Mouse (Mus musculus): ENCODE data around the gene C1qa. TPM values are rescaled to one million over a fixed set of nuclear protein-coding genes. Genes with fewer than 3 reads are reported as not detected.

C1qa gene
- polyA plus RNA-seq, 1 experiment, result not detected

GRCm38 (mm10) chr4:136892371-136892770, 6.2 kb downstream of the C1qa start:
- H3K4me3 ChIP-seq, result no peak overlapping the region
- no peak overlapping the region for H3ac ChIP-seq (ENCODE audit: control insufficient read depth, insufficient read length)
- no peaks in the 10 kb centered on the region for H3K36me3 ChIP-seq (ENCODE audit: control insufficient read depth, insufficient read depth)
- H3K4me2 ChIP-seq (ENCODE audit: low read depth), result no peak overlapping the region
- peaks cover 76% of the 10 kb centered on the region for H3K27me3 ChIP-seq (ENCODE audit: control insufficient read depth, insufficient read depth, insufficient read length)
- H3K79me2 ChIP-seq (ENCODE audit: control insufficient read depth, insufficient read depth), result no peaks in the 10 kb centered on the region
- no peak for TF ChIP-seq USF1 (IDR thresholded peaks at IDR 0.05; ENCODE audit: low read depth)
- no peak for TF ChIP-seq MAX (IDR thresholded peaks at IDR 0.05; ENCODE audit: low read depth)
- no peak for TF ChIP-seq TCF12 (IDR thresholded peaks at IDR 0.05; ENCODE audit: insufficient read depth, poor library complexity, severe bottlenecking)
- no peak for TF ChIP-seq MYOD1 (IDR thresholded peaks at IDR 0.05; ENCODE audit: control insufficient read depth in 1 of 3, insufficient read length in 2 of 3, low read depth in 2 of 3)
- no peak for TF ChIP-seq REST (IDR thresholded peaks at IDR 0.05; ENCODE audit: insufficient read depth, insufficient read length)
- TF ChIP-seq CEBPB (IDR thresholded peaks at IDR 0.05; ENCODE audit: insufficient read depth, poor library complexity, severe bottlenecking), result no peak
- TF ChIP-seq E2F4 (IDR thresholded peaks at IDR 0.05; ENCODE audit: insufficient read depth), result no peak
- no peak for TF ChIP-seq TCF3 (IDR thresholded peaks at IDR 0.05; ENCODE audit: insufficient read length, low read depth)
- no peak for TF ChIP-seq POLR2AphosphoS2 (IDR thresholded peaks at IDR 0.05; ENCODE audit: insufficient read length, low read depth)
- no peak for TF ChIP-seq SRF (IDR thresholded peaks at IDR 0.05; ENCODE audit: control insufficient read depth, insufficient read length, low read depth)

- Histone ChIP-seq H3K4me3 (no peak overlapping the region), H3K27me3 (ENCODE audit: control insufficient read depth, insufficient read depth, insufficient read length) (peaks cover 74% of the 10 kb centered on the region), H3K36me3 (ENCODE audit: control insufficient read depth, insufficient read depth) (no peaks in the 10 kb centered on the region), H3ac (ENCODE audit: control insufficient read depth, insufficient read length) (no peak overlapping the region), H3K79me2 (ENCODE audit: control insufficient read depth, insufficient read depth) (no peaks in the 10 kb centered on the region), H3K4me2 (ENCODE audit: low read depth) (no peak overlapping the region)
- TF ChIP-seq TCF3 (IDR thresholded peaks at IDR 0.05; ENCODE audit: insufficient read length, low read depth) (no peak), REST (IDR thresholded peaks at IDR 0.05; ENCODE audit: insufficient read depth, insufficient read length) (no peak), USF1 (IDR thresholded peaks at IDR 0.05; ENCODE audit: low read depth) (no peak), E2F4 (IDR thresholded peaks at IDR 0.05; ENCODE audit: insufficient read depth) (no peak), MAX (IDR thresholded peaks at IDR 0.05; ENCODE audit: low read depth) (no peak), POLR2A (IDR thresholded peaks at IDR 0.05; ENCODE audit: insufficient read length, low read depth) (no peak), MYOG (IDR thresholded peaks at IDR 0.05; ENCODE audit: control insufficient read depth in 1 of 3, insufficient read depth in 1 of 3, insufficient read length in 2 of 3, low read depth in 2 of 3) (no peak), MYOD1 (IDR thresholded peaks at IDR 0.05; ENCODE audit: control insufficient read depth in 1 of 3, insufficient read length in 2 of 3, low read depth in 2 of 3) (no peak), TCF12 (IDR thresholded peaks at IDR 0.05; ENCODE audit: insufficient read depth, poor library complexity, severe bottlenecking) (no peak), SRF (IDR thresholded peaks at IDR 0.05; ENCODE audit: control insufficient read depth, insufficient read length, low read depth) (no peak), POLR2AphosphoS2 (IDR thresholded peaks at IDR 0.05; ENCODE audit: insufficient read length, low read depth) (no peak), CEBPB (IDR thresholded peaks at IDR 0.05; ENCODE audit: insufficient read depth, poor library complexity, severe bottlenecking) (no peak)
These were observed 7.5 kb downstream of the C1qa start for GRCm38 (mm10) chr4:136891115-136891514.

GRCm38 (mm10) chr4:136889981-136890380, 8.6 kb downstream of the C1qa start:
- no peaks in the 10 kb centered on the region for H3K79me2 ChIP-seq (ENCODE audit: control insufficient read depth, insufficient read depth)
- TF ChIP-seq TCF12 (IDR thresholded peaks at IDR 0.05; ENCODE audit: insufficient read depth, poor library complexity, severe bottlenecking) (no peak), TCF3 (IDR thresholded peaks at IDR 0.05; ENCODE audit: insufficient read length, low read depth) (no peak), SRF (IDR thresholded peaks at IDR 0.05; ENCODE audit: control insufficient read depth, insufficient read length, low read depth) (no peak), POLR2A (IDR thresholded peaks at IDR 0.05; ENCODE audit: insufficient read length, low read depth) (no peak), E2F4 (IDR thresholded peaks at IDR 0.05; ENCODE audit: insufficient read depth) (no peak), MAX (IDR thresholded peaks at IDR 0.05; ENCODE audit: low read depth) (no peak), REST (IDR thresholded peaks at IDR 0.05; ENCODE audit: insufficient read depth, insufficient read length) (no peak), MYOD1 (IDR thresholded peaks at IDR 0.05; ENCODE audit: control insufficient read depth in 1 of 3, insufficient read length in 2 of 3, low read depth in 2 of 3) (no peak), USF1 (IDR thresholded peaks at IDR 0.05; ENCODE audit: low read depth) (no peak), CEBPB (IDR thresholded peaks at IDR 0.05; ENCODE audit: insufficient read depth, poor library complexity, severe bottlenecking) (no peak), POLR2AphosphoS2 (IDR thresholded peaks at IDR 0.05; ENCODE audit: insufficient read length, low read depth) (no peak), MYOG (IDR thresholded peaks at IDR 0.05; ENCODE audit: control insufficient read depth in 1 of 3, insufficient read depth in 1 of 3, insufficient read length in 2 of 3, low read depth in 2 of 3) (no peak)
- no peak overlapping the region for H3ac ChIP-seq (ENCODE audit: control insufficient read depth, insufficient read length)
- H3K4me2 ChIP-seq (ENCODE audit: low read depth), result no peak overlapping the region
- H3K36me3 ChIP-seq (ENCODE audit: control insufficient read depth, insufficient read depth), result no peaks in the 10 kb centered on the region
- H3K4me3 ChIP-seq, result no peak overlapping the region
- peaks cover 72% of the 10 kb centered on the region for H3K27me3 ChIP-seq (ENCODE audit: control insufficient read depth, insufficient read depth, insufficient read length)

- Histone ChIP-seq H3K79me2 (ENCODE audit: control insufficient read depth, insufficient read depth) (no peaks in the 10 kb centered on the region), H3K4me2 (ENCODE audit: low read depth) (no peak overlapping the region), H3K27me3 (ENCODE audit: control insufficient read depth, insufficient read depth, insufficient read length) (peaks cover 71% of the 10 kb centered on the region), H3ac (ENCODE audit: control insufficient read depth, insufficient read length) (no peak overlapping the region), H3K36me3 (ENCODE audit: control insufficient read depth, insufficient read depth) (no peaks in the 10 kb centered on the region), H3K4me3 (no peak overlapping the region)
- no peak for TF ChIP-seq CEBPB (IDR thresholded peaks at IDR 0.05; ENCODE audit: insufficient read depth, poor library complexity, severe bottlenecking)
- no peak for TF ChIP-seq MYOD1 (IDR thresholded peaks at IDR 0.05; ENCODE audit: control insufficient read depth in 1 of 3, insufficient read length in 2 of 3, low read depth in 2 of 3)
- TF ChIP-seq REST (IDR thresholded peaks at IDR 0.05; ENCODE audit: insufficient read depth, insufficient read length), result no peak
- TF ChIP-seq USF1 (IDR thresholded peaks at IDR 0.05; ENCODE audit: low read depth), result no peak
- TF ChIP-seq SRF (IDR thresholded peaks at IDR 0.05; ENCODE audit: control insufficient read depth, insufficient read length, low read depth), result no peak
- TF ChIP-seq MAX (IDR thresholded peaks at IDR 0.05; ENCODE audit: low read depth), result no peak
- no peak for TF ChIP-seq TCF12 (IDR thresholded peaks at IDR 0.05; ENCODE audit: insufficient read depth, poor library complexity, severe bottlenecking)
- no peak for TF ChIP-seq POLR2A (IDR thresholded peaks at IDR 0.05; ENCODE audit: insufficient read length, low read depth)
- TF ChIP-seq E2F4 (IDR thresholded peaks at IDR 0.05; ENCODE audit: insufficient read depth), result no peak
- TF ChIP-seq TCF3 (IDR thresholded peaks at IDR 0.05; ENCODE audit: insufficient read length, low read depth), result no peak
- TF ChIP-seq MYOG (IDR thresholded peaks at IDR 0.05; ENCODE audit: control insufficient read depth in 1 of 3, insufficient read depth in 1 of 3, insufficient read length in 2 of 3, low read depth in 2 of 3), result no peak
- no peak for TF ChIP-seq POLR2AphosphoS2 (IDR thresholded peaks at IDR 0.05; ENCODE audit: insufficient read length, low read depth)
These were observed 10.9 kb downstream of the C1qa start for GRCm38 (mm10) chr4:136887714-136888113.

All from myocyte (in vitro differentiated cells).